Mouse (Mus musculus) cortical plate, adult 2 months (tissue): ENCODE data around the gene Ctbp2. TPM values are rescaled to one million over a fixed set of nuclear protein-coding genes. Genes with fewer than 3 reads are reported as not detected.

ENCODE experiments used
- H3K27ac ChIP-seq: fragments of 200-500 bp; 2 replicates; pipeline ENCODE4 v1.5.1; 2012; ENCODE audit warnings: low read length, control low read depth, inconsistent platforms; ENCODE audit not compliant: insufficient read depth
- H3K4me1 ChIP-seq: fragments of 200-500 bp; 2 replicates; pipeline ENCODE4 v1.6.1; 2011; ENCODE audit warnings: low read length; ENCODE audit not compliant: control insufficient read depth, insufficient read depth
- H3K4me3 ChIP-seq: fragments of 200-500 bp; 2 replicates; pipeline ENCODE4 v1.5.1; 2011; ENCODE audit warnings: mild to moderate bottlenecking, low read length, control low read depth; ENCODE audit not compliant: insufficient read depth
- CTCF ChIP-seq: fragments of 200-500 bp; IDR thresholded peaks from 2 replicates; pipeline ENCODE4 v1.5.1; 2011; ENCODE audit warnings: mild to moderate bottlenecking, control low read depth, low read length; ENCODE audit not compliant: insufficient read depth; ENCODE audit errors: extremely low read depth
- POLR2A ChIP-seq: fragments of 200-500 bp; IDR thresholded peaks from 2 replicates; pipeline ENCODE4 v1.6.1; 2011; ENCODE audit warnings: mild to moderate bottlenecking, low read length, control low read depth; ENCODE audit not compliant: insufficient read depth; ENCODE audit errors: extremely low read depth
- polyA plus RNA-seq: library from polyadenylated mRNA; depleted of rRNA; stranded (reverse); fragments of >200 nt; gene quantifications from 2 replicates; pipeline ENCODE4 v1.2.3, GENCODE M21; 2012

The Ctbp2 gene
- polyA plus RNA-seq, 1 experiment = 26.6 TPM

DNA sequence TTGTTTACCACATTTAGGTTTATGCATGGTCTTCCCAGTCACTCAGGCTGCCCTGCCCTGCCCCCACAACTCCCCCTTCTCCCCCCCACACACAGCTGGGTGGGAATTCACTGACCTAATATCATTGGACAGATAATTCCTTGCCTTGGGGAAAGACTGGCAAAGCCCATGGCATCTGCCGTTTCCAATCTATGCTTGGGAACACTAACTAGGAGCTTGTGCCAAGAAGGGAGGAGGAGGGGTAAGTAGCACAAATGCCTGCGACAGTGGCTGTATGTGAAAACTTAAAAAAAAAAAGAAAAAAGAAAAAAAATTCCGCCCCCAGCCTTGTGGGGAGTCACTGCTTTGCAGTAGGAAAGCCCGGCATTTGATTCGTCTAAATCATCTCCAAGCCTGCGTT is 57.4 kb downstream of the Ctbp2 start:
- no peak overlapping the region for H3K27ac ChIP-seq
- H3K4me1 ChIP-seq = peaks cover 2% of the 10 kb centered on the region
- no peak overlapping the region for H3K4me3 ChIP-seq
- TF ChIP-seq CTCF = no peak
- TF ChIP-seq POLR2A = no peak

GRCm38 (mm10) chr7:133062055-133062454 is 62.1 kb downstream of the Ctbp2 start:
- Histone ChIP-seq H3K27ac (no peak overlapping the region), H3K4me1 (no peaks in the 10 kb centered on the region; the same call in none of the 2 replicates), H3K4me3 (no peak overlapping the region)
- TF ChIP-seq CTCF (no peak), POLR2A (no peak)

- Histone ChIP-seq H3K27ac (no peak overlapping the region), H3K4me3 (no peak overlapping the region), H3K4me1 (no peaks in the 10 kb centered on the region; the same call in 1 of the 2 replicates)
- TF ChIP-seq CTCF = no peak
- TF ChIP-seq POLR2A = no peak
Measured at GRCm38 (mm10) chr7:133060170-133060569, 64.0 kb downstream of the Ctbp2 start.

- H3K4me1 ChIP-seq = no peaks in the 10 kb centered on the region; the same call in 1 of the 2 replicates
- TF ChIP-seq POLR2A (no peak), CTCF (no peak)
- H3K27ac ChIP-seq = no peak overlapping the region
- no peak overlapping the region for H3K4me3 ChIP-seq
Measured at GRCm38 (mm10) chr7:133059517-133060104, 64.5 kb downstream of the Ctbp2 start.

DNA sequence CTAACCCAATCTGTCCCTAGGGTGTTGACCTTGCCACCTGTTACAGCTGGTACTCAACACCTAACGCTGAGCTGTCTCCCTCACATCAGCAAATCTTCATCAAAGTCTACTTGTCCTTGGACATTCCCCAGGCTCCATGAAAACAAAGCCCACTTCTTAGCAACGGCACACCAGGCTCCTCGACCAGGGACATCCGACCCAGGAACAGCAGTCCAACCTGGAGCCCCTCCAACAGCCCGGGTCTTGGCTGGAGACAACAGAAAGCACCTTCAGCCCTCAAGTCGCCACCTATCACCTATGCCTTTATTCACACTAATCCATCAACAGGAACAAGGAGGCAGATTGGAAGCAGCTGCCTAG is 65.0 kb downstream of the Ctbp2 start:
- no peak overlapping the region for H3K4me3 ChIP-seq
- H3K27ac ChIP-seq = no peak overlapping the region
- H3K4me1 ChIP-seq = no peaks in the 10 kb centered on the region; the same call in 1 of the 2 replicates
- TF ChIP-seq CTCF (no peak), POLR2A (no peak)

DNA sequence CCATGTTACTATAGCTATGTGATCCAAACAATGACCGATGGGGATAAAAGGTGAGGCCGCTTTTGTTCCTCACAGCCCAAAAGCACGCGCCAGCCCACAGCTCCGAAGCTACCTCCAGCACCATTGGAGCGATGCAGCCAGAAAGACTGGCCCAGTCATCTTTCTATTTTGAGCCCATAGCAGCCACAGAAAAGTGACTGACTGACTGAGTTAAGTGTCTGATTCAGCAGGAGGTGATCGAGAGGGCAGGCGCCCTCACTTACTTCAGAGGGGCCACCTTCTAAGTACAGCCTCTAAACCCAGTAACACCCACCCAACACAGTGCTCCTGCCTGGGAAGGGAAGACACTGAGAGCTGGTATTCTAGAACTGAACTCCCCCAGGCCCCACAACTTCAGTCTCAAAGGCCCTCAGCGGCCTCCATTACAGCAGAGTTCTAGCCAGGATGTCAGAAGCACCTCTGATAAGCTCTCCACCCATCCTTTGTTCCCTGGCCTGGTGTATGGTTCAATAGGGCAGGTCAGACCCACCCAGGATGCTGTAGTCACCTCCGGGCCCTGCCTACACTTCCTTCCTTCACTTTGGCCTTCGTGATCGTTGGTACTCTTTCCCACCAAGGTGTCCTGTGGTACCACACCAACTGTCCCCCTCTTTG is 65.5 kb downstream of the Ctbp2 start:
- H3K4me1 ChIP-seq = no peaks in the 10 kb centered on the region; the same call in 1 of the 2 replicates
- no peak for TF ChIP-seq POLR2A
- no peak for TF ChIP-seq CTCF
- H3K27ac ChIP-seq = no peak overlapping the region
- no peak overlapping the region for H3K4me3 ChIP-seq

GRCm38 (mm10) chr7:133056924-133057323 is 67.2 kb downstream of the Ctbp2 start:
- Histone ChIP-seq H3K27ac (no peak overlapping the region), H3K4me1 (no peaks in the 10 kb centered on the region; the same call in 1 of the 2 replicates), H3K4me3 (no peak overlapping the region)
- TF ChIP-seq POLR2A (no peak), CTCF (no peak)

- TF ChIP-seq CTCF (no peak), POLR2A (no peak)
- no peaks in the 10 kb centered on the region; the same call in 1 of the 2 replicates for H3K4me1 ChIP-seq
- H3K4me3 ChIP-seq = no peak overlapping the region
- H3K27ac ChIP-seq = no peak overlapping the region
Measured at GRCm38 (mm10) chr7:133054486-133054885, 69.7 kb downstream of the Ctbp2 start.

GRCm38 (mm10) chr7:133053757-133054156 is 70.4 kb downstream of the Ctbp2 start:
- no peak overlapping the region for H3K27ac ChIP-seq
- H3K4me1 ChIP-seq = no peaks in the 10 kb centered on the region
- TF ChIP-seq CTCF = no peak
- no peak for TF ChIP-seq POLR2A
- no peak overlapping the region for H3K4me3 ChIP-seq

DNA sequence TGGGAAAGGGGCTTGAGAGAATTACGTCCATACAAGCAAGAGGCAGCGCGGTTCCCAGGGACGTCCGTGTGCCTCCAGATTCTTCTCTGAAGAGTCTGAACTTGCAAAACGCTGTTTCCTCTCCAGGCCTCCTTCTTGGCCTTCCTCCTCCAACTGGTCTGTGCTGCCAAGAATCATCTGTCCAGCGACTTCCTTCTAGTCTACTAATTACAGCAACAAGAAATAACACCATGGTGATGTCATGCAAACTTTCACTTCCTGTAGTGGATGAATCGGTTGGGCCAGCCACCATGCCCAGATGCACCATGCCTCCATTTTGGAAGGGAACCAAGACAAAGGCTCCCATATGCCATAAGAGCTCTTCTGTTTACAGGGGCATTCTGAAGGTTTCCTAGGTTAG is 71.3 kb downstream of the Ctbp2 start:
- Histone ChIP-seq H3K27ac (0 out of 2 replicates have a peak overlapping the region, but pooled peaks have one; percentile 48), H3K4me3 (no peak overlapping the region), H3K4me1 (no peaks in the 10 kb centered on the region)
- TF ChIP-seq POLR2A (no peak), CTCF (no peak)

DNA sequence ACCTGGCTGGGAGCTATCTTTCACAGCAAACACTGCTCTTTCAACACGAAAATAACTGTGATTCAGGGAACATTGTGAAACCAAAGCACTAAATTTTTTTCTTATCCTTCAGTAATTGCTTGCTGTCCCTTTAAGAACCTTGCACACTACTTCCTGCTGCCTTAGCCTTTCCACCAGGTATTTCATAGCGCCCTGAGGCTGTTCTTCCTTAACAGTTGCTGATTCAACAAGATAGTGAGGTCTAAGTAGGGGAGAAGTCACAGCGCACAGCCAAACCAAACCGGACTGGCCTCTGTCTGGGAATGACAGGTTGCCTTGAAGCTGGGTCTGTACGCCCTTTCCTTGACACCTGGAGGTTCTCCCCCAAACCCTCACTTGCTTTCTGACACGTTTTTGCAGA is 73.5 kb downstream of the Ctbp2 start:
- Histone ChIP-seq H3K4me3 (no peak overlapping the region), H3K27ac (no peak overlapping the region), H3K4me1 (no peaks in the 10 kb centered on the region)
- TF ChIP-seq POLR2A = no peak
- no peak for TF ChIP-seq CTCF
